Mouse (Mus musculus): Measurements from ENCODE around the gene Hps4.

The Hps4 gene

DNA sequence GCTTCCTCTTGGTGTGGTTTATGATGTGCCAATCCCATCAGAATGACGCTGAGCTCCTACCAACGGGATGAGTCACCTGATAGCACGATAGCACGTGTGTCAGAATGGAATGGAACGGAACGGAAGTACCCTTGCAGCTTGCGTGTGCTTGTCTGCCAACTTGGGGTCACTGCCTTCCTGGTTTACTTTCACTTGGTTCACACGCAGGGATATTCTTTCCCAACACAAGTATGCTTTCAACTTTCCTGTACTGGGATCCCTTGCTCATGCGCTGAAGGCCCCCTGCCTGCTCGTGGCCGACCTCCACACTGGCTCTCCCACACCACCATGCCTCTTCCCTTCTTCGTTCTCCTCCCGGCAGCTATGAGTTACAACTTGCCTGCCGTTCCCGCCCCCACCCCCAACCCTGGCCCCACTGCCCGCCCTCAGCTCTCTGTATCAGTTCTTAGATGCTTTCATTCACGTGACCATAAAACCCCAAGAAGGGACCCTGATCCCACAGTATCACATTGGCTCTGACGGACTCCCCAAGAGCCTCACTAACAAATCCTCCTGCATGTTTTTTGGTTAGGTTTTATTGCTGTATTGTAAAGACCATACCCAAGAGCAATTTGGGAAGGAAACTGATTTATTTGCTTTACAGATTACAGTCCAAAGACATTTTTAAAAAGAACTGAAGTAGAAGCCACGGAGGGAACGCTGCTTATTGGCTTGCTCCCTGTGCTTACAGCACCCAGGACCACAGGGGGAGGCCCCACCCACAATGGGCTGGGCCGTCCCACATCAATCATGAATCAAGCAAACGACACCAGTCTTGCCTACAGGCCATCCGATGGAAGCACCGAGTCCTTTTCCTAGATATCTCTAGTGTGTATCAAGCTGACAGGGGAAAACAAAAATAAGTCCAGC, 18.0 kb upstream of the Hps4 start:
- peak; percentile 84 for DNase-seq

DNA sequence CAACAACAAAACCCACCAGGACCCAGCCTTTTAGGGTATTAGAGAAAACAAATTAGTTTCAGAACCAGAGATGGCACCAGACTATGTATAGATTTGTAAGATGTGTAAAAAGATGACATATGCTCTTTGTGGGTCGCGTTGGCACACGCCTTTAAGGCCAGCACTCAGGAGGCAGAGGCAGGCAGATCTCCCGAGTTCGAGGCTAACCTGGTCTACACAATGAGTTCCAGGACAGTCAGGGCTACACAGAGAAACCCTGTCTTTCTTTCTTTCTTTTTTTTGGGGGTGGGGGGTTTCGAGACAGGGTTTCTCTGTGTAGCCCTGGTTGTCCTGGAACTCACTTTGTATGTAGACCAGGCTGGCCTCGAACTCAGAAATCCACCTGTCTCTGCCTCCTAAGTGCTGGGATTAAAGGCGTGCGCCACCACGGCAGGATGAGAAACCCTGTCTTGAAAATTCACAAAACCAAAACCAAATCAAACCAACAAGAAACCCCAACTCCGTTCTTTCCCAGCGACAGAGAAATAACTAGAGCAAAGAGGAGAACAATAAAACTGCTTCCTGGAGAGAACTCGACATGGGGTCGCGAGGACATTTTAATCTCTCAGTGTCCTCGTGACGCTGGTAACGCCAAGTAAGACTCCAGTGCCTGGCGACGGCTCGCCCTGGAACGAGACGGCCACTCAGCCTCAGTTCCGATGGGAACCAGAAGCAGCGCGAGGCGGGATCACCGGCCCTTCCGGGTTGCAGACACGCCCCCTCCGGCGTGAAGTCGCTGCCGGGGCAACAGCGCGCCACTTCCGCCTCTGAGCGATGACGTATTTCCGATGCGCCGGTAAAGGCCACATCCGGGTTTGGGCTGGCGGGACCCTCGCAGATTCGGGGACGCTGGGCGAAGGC, 17.1 kb upstream of the Hps4 start, which contains the start of gene Tfip11:
Tfip11 (plus strand) TSS at position 813 of the 900 bp plus-strand sequence.
- peak; percentile 96 for DNase-seq

DNA sequence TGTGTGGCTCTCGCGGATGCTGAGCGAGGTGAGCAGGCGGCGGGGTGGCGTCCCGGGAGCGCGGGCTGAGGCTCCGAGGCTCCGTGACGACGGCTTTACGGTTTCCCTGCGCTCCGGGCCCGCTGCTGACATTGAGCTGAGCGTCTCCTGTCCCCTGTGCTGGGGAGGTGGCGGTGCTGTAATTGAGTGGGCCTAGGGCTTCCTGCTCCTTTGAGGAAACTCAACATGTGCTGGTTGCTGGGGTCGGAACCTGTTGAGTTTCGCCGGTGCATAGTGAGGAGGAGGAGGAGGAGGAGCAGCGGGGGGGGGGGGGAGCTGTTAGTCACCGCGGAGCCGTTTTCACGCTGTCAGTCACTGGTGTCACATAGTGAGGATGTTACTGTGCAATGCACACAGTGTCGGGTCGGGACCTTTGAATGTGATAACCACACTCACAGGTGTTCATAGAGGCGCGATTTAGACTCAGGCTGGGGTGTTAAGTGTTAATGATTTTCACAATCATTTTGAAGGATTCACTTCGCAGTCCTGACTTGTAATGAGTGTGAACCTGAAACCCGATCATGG, 16.4 kb upstream of the Hps4 start:
- DNase-seq, result no peak

DNA sequence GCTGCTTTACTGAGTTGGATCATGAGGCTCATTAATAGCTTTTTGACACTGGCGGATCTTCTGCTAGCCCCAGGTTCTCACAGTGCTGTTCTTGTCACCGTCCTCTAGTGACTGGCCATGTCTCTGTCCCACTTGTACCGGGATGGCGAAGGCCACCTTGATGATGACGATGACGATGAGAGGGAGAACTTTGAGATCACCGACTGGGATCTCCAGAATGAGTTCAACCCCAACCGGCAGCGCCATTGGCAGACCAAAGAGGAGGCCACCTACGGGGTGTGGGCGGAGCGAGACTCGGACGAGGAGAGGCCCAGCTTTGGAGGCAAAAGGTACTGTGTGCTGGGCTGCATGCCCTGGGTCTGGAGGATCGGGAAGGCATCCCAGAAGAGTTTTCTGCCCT, 15.0 kb upstream of the Hps4 start:
- no peak for DNase-seq

DNA sequence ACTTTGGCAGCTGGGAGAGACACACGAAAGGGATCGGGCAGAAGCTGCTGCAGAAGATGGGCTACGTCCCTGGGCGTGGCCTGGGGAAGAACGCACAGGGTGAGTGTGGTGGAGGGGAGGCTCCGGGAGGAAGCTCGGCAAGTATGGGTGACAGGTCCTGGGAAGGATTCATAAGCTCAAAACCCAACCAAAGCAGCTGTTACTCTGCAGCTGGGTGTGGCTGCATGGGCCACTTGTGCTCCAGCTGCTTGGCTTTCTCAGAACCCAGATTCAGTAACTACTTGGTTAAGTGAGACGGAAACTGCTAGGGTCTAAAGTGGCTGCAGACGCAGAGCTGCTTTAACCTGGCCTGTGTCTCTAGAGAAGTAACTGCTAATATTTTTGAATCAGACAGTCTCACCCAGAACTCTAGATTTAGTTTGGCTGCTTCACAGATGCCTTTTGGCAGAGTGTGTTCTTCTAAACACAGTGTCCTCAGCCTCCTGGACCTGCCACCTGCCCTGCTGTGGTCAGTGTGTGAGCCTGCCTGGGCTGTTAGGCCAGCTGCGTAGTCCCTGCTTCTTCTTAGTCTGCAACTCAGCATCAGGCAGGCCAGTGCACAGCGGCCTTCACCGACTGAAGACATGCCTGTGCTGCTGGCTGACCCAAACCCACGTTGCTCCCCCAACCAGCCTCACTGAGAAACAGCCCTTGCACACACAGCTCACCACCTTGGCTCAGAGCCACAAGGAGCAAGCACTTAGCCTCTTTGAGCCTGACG, 12.9 kb upstream of the Hps4 start:
- no peak for DNase-seq

DNA sequence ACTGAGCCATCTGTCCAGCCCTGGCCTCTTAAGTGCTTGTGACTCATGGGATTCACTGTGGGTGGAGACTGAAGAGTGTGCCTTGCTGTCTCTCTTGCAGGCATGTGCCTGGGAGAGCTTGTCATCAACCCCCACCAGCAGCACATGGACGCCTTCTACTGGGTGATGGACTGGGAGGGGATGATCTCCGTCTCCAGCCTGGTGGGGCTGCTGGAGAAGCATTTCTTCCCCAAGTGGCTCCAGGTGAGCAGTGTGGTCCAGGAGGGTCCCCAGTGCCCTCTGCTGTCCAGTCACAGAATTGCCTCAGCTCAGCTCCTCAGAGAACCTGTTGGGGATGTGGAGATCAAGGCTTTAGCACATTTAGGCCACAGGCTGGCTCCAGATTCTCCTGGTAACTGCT, 7.4 kb upstream of the Hps4 start:
- DNase-seq, result peak; percentile 70

DNA sequence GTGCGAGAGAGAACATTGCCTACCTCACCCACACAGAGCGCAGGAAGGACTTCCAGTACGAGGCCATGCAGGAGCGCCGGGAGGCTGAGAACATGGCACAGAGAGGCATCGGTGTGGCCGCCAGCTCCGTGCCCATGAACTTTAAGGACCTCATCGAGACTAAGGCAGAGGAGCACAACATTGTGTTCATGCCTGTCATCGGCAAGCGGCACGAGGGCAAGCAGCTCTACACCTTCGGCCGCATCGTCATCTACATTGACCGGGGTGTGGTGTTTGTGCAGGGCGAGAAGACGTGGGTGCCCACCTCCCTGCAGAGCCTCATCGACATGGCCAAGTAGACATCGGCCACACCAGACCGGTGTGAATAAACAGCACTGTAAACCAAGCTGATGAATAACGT, 5.9 kb upstream of the Hps4 start:
- DNase-seq, result no peak

DNA sequence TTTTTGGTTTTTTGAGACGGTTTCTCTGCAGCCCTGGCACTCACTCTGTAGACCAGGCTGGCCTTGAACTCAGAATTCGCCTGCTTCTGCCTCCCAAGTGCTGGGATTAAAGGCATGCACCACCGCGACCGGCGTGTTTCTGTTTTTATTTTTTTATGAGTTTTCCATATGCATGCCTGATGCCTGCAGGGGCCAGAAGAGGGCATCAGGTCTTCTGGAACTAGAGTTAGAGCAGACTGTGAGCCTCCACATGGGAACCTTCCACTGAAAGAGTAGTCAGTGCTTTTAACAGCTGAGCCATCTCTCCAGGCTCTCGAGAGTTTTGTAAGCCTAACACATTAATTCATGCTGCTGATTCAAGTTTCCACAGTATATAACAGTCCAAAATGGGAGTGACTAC, 3.7 kb upstream of the Hps4 start:
- no peak for DNase-seq

DNA sequence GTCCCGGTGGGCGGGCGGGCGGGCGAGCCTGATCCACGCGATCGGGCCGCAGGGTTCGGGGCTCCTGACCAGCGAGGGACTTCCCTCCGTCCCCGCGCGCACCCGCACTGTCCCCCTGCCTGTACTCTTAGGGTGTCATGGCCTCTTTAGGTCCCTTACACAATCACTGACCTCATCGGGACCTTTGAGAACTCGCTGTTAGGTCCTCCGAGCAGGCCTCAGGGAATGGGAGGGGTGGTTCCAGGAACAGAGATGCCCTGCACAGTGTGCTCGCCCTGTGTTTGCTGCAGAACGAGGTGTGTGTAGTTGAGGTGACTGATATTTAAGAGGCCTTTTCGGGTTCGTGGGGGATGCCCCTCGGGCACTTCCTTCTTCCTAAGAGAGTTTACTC, 317 bp downstream of the Hps4 start:
- DNase-seq, result peak; percentile 51

DNA sequence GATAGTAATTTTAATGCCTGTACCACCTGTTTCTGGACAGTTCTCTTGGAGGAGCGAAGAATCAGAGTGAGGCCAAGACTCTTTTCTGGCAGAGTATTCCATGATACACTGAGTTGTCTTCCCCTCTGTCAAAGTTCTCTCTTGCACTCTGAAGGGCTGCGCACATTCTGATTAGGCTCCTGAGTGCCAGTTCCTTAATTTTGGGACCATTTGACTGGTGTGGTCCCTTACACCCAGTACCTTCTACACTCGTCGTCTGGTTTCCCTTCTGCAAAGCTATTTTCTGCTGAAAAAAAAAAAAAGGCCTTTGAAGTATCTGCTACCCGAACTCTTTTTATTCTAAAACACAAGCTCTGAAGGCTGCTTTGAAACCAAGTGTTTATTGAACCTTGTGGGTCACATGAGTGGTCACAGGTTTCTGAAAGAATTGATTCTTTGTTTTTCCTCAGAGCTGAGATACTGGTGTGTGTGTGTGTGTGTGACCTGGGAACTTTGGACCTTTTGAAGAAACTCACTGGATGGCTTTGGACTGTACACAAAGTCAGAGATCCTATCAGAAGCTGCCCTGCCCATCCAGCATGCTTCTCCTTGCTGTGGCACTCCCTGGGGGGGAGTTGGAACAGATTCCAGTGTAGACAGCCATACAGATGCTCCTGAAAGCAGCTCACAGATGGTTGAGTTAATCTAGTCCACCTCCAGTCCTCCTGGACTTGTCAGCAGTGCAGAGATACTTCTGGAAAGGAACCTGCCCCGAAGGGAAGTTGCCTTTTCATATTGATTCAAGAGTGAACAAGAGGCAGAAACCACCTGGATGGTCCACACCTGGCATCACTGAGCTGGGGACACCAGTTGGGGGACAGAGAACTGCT, 1.4 kb downstream of the Hps4 start:
- no peak for DNase-seq

DNA sequence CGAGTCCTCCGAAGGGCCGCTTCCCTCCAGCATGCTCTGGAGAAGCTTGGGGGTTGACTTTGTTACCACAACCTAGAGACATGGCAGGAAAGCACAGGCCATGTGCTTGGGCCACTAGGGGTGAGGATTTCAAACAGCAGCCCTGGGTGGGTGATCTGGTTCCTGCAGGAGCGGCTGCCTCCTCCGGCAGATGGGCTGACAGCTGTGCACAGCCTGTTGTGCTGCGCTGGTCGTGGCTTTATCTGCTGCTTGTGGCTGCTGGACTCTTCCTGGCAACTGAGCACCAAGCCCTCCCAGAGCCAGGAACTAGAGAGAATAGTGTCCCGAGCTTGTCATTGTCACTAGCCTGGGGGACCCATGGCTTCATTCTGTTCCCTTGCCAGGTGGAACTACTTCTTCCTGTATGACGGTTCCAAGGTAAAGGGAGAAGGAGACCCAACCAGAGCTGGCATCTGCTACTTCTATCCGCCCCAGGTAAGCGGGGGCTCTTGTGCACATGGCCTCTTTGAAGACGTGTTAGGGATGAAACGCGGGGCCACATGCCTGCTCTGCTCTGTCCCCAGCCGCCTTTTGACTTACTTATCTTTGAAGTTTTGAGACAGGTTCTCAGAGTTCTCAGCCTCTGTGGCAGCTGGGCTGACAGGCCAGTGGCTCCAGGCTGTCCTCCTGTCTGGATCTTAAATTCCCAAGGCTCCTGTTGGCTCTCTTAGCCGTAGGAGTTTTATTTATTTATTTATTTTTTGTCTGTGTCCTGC, 3.5 kb downstream of the Hps4 start:
- DNase-seq, result no peak

DNA sequence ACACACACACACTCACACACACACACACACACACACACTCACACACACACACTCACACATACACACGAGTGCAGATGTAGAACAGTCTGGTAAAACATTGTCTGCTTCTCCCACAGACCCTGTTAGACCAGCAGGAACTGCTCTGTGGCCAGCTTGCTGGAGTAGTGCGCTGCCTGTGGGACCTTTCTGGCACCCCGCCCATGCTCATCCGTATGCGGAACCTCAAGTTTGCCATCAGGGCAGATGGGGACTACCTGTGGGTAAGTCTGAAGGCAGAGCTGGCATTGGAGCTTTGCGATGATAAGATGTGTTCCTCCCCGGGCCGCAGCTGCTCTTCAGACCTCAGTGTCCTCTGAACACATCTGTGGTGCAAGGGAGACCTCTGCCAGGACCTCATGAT, 6.3 kb downstream of the Hps4 start:
- no peak for DNase-seq

DNA sequence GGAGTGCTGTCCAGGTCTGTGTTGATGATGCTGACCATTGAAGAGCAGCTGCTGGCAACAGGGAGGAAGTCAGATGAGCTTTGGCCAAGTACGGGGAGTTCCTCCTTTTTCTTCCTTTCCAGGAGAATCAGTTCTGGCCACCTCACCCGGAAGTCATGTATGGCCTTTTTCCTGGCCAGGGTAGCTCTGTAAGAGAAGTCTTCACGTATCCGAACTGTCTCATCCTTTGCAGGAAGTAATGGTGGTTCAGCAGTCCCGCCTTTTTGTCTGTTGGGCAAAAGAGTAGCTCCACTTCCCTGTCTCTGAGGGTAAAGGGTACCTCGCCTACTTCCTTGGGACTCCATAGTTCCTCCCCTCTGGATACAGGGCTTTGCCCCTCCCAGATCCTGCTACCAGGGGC, 12.6 kb downstream of the Hps4 start:
- peak; percentile 24 for DNase-seq

DNA sequence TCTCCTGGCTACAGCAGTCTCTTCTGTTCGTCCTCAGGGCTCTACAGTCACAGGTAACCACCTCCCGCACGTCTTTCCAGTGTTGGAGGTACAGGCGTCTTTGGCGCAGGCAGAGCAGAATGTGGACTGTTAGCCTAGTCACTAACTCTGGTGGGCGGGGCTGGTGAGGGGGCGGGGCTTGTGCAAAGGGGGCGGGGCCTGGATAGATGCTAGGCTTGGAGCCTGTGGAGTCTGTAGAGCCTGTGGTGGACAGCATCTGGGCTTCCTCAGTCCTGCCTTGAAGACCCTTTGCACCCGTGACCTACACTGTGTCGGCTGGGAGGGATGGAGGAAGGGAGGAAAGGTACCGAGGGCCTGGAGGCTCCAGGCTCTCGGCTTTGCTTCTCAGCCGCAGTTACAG, 13.0 kb downstream of the Hps4 start, which contains the start of gene Gm6583:
Gm6583 (minus strand) TSS at position 124 of the 400 bp plus-strand sequence.
- DNase-seq, result no peak

DNA sequence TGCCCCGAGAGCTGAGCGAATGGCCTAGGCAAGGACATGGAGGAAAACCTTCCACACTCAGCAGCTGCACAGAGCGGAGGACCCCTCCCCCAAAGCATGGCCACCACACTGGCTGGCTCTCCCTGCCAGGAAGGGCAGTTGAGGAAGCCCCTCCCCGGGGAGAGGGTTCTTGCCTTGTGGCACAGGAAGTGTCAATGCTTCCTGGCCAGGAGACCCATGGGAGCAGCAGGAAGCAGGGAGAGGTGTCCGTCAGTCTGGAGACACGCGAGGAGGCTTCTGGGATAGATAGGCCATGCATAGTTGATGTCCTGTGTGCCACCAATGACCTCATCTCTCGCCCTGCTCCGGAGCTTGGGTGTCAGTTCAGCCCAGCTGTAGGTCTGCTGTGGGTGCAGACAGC, 13.4 kb downstream of the Hps4 start:
- peak; percentile 53 for DNase-seq

DNA sequence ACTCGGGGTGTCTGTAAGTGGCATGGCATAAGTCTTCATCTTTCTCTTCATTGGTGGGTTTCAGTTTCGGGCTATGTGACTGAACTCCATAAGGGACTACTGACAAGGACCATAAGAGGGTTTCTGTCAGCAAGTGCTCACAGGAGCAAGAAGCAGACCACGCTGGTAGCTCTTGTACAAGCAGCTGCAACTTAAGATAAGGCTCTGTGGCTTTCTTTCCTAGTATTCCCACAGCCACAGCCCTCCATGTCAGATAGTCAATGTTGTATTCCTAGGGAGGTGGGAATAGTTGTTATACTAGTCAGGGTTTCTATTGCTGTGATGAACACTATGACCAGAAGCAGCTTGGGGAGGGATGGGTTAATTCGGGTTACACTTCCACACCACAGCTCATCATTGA, 16.6 kb downstream of the Hps4 start:
- DNase-seq, result no peak

DNA sequence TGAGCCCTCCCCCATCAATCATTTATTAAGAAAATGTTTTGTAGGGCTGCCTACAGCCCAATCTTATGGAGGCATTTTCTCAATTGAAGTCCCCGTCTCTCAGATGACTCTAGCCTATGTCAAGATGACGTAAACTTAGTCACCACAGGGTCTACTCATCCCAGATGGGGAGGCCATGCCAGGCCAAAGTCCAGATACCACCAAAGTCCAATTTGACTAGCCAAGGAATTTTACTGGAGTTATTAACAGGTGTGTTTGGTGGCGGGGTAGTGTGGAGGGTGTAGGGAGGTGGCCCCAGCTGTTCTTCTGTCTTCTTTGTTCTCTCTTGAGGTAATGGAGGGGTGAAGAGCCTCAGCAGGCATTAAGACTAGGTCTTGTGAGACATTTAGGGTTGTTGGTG, 17.2 kb downstream of the Hps4 start:
- DNase-seq, result no peak

DNA sequence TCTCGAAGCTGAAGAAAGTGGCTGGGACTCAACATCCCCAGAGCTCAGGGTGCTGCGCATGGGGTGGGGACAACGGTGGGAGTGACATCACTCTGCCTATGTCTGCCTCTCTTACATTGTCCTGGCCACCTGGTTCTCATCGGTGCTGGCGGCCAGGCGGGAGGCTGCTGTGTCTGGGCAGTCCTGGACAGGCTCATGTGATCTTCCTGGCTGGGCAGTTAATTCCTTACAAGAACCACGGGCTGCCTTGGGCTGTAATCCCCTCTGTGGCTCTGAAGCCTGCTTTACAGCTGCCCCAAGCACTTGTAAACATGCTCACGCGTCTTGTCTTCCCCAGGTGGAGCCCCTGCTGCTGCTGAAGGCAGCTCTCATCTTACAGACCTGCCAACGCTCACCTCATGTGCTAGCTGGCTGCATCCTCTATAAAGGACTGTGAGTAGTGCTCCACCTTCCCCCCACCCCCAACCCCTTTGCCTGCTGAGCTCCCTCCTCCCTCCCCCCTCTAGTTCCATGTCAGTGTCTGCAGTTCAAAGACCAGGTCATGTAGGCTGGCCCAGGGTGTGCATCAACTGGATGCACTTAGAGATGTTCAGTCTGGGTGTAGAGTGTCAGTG, 21.4 kb downstream of the Hps4 start:
- no peak for DNase-seq

DNA sequence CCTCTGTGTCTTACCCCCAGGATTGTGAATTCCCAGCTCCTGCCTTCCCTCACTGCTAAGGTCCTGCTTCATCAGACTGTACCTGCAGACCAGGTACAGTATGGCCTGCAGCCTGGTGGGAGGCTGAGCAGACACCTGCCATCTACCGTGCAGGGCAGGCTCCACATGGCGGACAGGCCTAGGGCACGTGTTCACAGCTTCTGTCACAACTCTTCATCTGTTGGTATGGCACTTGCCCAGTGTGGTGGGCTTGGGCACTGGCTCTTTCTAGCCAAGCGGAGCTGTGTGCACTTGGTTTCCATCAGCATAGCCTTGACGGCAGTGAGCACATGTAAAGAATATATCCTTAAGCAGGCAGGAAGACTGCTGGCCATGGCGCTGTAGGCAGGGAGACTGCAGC, 24.0 kb downstream of the Hps4 start:
- DNase-seq, result no peak

DNA sequence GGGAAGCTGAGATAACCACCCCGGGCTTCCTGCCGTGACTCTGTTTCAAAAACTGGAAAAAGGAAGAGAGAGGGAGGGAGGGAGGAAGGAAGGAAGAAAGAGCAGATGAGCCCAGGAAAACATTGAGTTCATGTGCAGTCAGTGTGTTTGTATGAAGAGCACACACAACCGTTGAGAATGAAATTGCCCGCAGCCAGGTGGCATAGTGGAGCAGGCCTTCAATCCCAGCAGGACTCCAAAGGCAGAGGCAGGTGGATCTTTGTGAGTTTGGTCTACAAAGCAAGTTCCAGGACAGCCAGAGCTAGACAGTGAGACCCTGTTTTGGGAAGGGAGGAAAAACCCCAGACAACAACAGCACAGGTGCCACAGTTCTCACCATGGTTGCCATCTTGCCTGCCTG, 24.5 kb downstream of the Hps4 start:
- DNase-seq, result no peak

Data from lung, postnatal 36 days (tissue).